Mouse (Mus musculus) ovary, postnatal 14 days (tissue): ENCODE results near the gene Sox10.

ENCODE experiments used
- DNase-seq: peaks from one replicate; pipeline ENCODE4 v3.0.0; 2022; ENCODE audit warnings: low spot score

The Sox10 gene

GRCm38 (mm10) chr15:79165140-79165539 is at the start of gene Sox10:
TSS of gene Sox10 (minus strand) at chr15:79165240.
- no peak for DNase-seq

GRCm38 (mm10) chr15:79213591-79213990 is 48.6 kb upstream of the Sox10 start:
- no peak for DNase-seq

GRCm38 (mm10) chr15:79212750-79213446 is 47.9 kb upstream of the Sox10 start:
- DNase-seq, result no peak

- DNase-seq, result no peak
Measured at GRCm38 (mm10) chr15:79210357-79210756, 45.3 kb upstream of the Sox10 start.

GRCm38 (mm10) chr15:79208758-79209439 is 43.9 kb upstream of the Sox10 start:
- no peak for DNase-seq

- no peak for DNase-seq
Measured at GRCm38 (mm10) chr15:79208211-79208610, 43.2 kb upstream of the Sox10 start.

GRCm38 (mm10) chr15:79202575-79202974 is 37.5 kb upstream of the Sox10 start:
- no peak for DNase-seq

GRCm38 (mm10) chr15:79201491-79202150 is 36.6 kb upstream of the Sox10 start:
- DNase-seq, result no peak

GRCm38 (mm10) chr15:79199390-79199976 is 34.4 kb upstream of the Sox10 start:
- no peak for DNase-seq

- DNase-seq, result no peak
Measured at GRCm38 (mm10) chr15:79195492-79195891, 30.5 kb upstream of the Sox10 start.

GRCm38 (mm10) chr15:79194946-79195345 is 29.9 kb upstream of the Sox10 start:
- no peak for DNase-seq

GRCm38 (mm10) chr15:79194048-79194447 is 29.0 kb upstream of the Sox10 start:
- no peak for DNase-seq

- peak; percentile 38 for DNase-seq
Measured at GRCm38 (mm10) chr15:79192885-79193845, 28.1 kb upstream of the Sox10 start.

GRCm38 (mm10) chr15:79192450-79192849 is 27.4 kb upstream of the Sox10 start:
- DNase-seq, result peak; percentile 27

GRCm38 (mm10) chr15:79191426-79191825 is 26.4 kb upstream of the Sox10 start:
- no peak for DNase-seq

- no peak for DNase-seq
Measured at GRCm38 (mm10) chr15:79187819-79188218, 22.8 kb upstream of the Sox10 start.

- no peak for DNase-seq
Measured at GRCm38 (mm10) chr15:79185213-79185612, 20.2 kb upstream of the Sox10 start.

GRCm38 (mm10) chr15:79176905-79177304 is 11.9 kb upstream of the Sox10 start:
- DNase-seq, result no peak

GRCm38 (mm10) chr15:79166712-79167111 is 1.7 kb upstream of the Sox10 start:
- DNase-seq, result no peak

- no peak for DNase-seq
Measured at GRCm38 (mm10) chr15:79164251-79164650, 789 bp downstream of the Sox10 start.

- DNase-seq, result no peak
Measured at GRCm38 (mm10) chr15:79162822-79163221, 2.2 kb downstream of the Sox10 start.

GRCm38 (mm10) chr15:79162301-79162700 is 2.7 kb downstream of the Sox10 start:
- no peak for DNase-seq
